Mouse (Mus musculus): ENCODE results near the gene Pmf1.

Gene Pmf1

GRCm38 (mm10) chr3:88354396-88355165 is 55.5 kb downstream of the Pmf1 start:
- peak; percentile 42 for DNase-seq (ENCODE audit: low read depth, low spot score)

- DNase-seq (ENCODE audit: low read depth, low spot score) = no peak
Observed at GRCm38 (mm10) chr3:88352907-88353306, 57.2 kb downstream of the Pmf1 start.

GRCm38 (mm10) chr3:88350732-88351131 is 59.4 kb downstream of the Pmf1 start:
- no peak for DNase-seq (ENCODE audit: low read depth, low spot score)

All from 3T3-L1 (cell line).